Mouse (Mus musculus) kidney, postnatal 36 days (tissue): ENCODE measurements around the gene Atp5j.

ENCODE experiments used
- DNase-seq, 2 experiments: peaks; one replicate each; pipeline ENCODE4 v3.0.0; 2021 to 2022; ENCODE audit warnings: mixed read lengths in 2 of 2

The Atp5j gene

GRCm38 (mm10) chr16:84806175-84806574, 29.2 kb downstream of the Atp5j start:
- DNase-seq: no peak

DNA sequence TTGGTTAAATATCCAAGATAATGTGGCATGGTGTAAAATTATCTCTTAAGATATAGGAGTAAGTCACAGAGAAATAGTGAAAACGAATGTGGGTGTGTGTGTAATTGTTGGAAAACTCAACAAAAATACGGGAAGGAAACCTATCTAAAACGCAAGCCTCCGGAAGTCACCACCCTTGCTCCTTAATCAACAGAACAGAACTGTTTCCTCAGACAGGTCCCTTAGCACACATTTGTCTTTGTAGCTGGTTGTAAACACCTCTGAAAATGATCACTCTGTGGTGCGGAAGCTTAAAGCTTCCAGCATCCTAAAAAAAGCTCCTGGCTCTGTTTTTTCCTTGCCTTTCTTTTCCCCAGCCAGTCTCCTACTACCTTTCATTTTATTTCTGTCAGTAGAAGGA, 30.6 kb downstream of the Atp5j start:
- peak; percentile 39 to 62 for DNase-seq

DNA sequence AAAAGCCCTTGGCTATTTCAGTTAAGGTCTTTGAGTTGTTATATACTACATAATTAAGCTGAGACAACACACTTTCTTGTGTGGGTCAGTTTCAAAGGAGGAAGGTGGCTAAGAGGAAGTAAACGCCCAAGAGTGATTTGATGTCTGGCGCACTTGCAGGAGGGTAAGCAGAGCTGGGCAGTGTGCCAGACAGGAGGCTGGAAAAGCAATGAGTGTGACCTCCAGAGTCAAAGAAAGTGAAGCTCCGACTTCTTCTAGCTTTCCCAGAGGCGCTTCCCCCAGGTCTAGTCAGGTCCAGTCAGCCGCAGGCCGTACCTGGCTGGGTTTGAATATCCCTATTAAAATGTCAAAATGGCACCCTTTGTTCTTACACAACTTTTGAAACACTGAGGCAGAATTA, 33.2 kb downstream of the Atp5j start:
- peak; percentile 76 to 81 for DNase-seq

DNA sequence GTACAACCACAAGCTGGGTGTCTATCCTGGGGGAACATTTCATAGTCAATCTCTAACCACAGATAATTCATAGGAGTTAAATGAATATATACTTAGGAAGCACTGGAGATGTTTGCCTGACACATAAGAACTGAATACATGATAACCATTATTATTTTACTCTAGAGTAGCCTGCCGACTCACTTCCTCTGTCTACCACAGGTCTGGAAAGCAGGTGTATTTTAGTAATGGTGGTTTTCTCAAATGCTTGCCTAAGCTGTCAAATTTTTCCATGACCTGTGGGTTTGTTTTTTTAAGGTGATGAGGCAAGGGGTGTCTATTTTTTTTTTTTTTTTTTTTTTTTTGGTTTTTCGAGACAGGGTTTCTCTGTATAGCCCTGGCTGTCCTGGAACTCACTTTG, 35.4 kb downstream of the Atp5j start:
- DNase-seq: no peak

DNA sequence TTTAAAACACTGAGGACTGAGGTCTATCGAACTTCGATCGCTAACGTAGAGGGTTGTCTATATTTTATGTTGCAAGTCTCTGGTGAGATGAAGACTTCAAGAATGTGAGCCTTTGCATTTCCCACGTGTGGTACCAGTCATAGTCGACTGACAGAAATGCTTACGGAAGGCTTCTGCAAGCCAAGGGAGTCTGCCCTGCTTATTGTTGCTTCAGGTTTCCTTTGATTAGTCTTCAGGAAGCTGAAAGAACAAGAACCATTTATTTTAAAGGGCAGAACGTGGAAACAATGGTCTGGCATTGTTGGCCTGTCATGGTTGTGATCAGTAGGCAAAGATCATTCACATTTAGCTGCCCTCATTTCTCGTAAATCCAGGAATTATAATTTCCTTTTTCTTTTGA, 38.7 kb downstream of the Atp5j start:
- peak in 1 of 2 experiments; percentile 8 for DNase-seq

- no peak for DNase-seq
Measured at GRCm38 (mm10) chr16:84795337-84795736, 40.1 kb downstream of the Atp5j start.

GRCm38 (mm10) chr16:84793401-84793800, 42.0 kb downstream of the Atp5j start:
- no peak for DNase-seq

GRCm38 (mm10) chr16:84790595-84791165, 44.7 kb downstream of the Atp5j start:
- DNase-seq: no peak

DNA sequence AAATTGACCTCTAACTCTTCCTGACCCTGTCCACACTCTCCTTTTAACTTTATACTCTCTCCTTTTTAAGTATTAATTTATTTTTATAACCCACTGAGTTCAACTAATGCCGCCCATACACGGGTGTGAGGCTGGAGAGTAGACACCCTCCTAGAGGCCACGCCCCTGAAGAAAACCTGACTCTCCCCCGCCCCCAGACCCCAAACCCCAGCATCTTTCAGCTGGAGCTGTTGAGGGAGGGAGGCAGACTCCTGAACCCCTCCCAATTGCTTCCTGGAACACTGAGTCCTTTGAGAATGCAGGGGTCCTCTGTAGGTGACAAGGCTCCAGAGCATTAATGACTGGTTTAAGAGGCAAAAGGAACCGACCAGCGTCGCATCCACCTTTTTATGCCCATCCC, 50.5 kb downstream of the Atp5j start:
- DNase-seq: no peak

DNA sequence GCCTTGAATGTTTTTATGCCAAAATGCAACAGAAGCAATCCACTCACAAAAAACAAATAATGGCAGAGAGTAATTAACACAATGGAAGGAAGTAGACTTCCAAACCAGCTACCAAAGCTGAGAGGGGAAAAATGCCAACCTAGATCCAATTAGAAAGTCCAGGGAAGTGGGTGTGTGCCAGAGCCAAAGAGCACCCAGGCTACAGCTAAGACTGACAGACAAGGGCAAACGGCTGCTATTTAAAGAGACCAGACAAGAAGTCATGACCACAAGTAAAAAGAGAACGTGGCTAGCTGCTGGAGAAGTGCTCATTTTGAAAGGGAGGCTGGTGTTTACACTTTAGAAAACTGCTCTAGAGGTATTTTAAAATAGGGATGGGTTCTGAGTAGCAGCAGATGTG, 52.1 kb downstream of the Atp5j start:
- peak in 1 of 2 experiments; percentile 12 for DNase-seq

- no peak for DNase-seq
Measured at GRCm38 (mm10) chr16:84779718-84780117, 55.7 kb downstream of the Atp5j start.

DNA sequence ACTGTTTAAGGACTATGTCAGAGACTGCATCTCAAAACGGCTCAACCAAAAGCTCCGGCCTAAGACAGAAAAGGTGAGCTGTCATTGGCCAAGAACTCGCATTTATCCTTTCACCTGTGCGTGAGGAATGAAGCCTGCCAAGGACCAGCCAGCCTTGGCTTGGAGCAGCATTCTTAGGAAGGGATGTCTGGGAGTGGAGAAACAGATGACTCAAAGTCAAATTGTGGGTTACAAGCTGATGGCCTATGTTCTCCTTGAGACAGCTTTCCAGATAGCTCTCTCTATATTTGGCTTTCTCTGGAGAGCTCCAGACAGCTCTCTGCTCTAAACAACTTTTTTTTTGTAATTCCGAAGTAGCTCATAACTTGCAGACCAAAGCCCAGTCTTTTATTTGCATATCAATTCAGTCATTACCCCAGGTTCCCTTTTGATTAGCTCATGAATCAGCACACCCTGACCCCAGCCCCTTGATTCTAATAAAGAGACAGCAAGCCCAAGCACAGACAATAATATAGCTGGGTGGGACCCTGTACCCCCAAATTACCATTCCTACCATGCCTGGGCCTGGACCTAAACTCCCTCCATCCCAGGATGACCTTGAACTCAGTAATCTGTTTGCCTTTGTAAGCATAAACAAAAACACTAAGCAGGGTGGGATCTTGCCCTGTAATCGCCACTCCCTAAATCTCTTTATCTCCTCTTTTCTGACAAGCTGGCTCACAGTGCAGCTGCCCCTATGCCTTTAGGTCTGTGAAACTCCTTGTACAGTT, 56.4 kb downstream of the Atp5j start:
- DNase-seq: no peak

DNA sequence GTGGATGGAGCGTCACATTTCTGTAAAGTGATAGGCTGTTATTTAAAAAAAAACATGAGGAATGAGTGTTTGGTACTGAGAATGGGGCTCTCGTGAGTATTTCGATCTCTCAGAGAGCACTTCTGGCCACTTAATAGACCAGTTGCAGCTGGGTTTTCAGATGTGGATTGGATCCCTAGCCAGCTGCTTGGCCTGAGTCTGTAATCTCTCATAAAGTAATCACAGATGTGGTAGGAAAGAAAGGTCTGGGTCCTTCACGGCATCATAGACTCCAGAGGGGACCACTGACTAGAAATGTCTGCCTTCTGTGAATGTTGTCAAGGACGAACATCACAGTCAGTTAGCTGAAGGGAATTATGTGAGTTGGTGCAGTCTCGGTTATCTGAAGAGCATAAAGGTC, 57.0 kb downstream of the Atp5j start:
- DNase-seq: no peak
